Mouse (Mus musculus) large intestine, adult 2 months (tissue): Measurements from ENCODE around the gene Gm10964. TPM values are rescaled to one million over a fixed set of nuclear protein-coding genes. Genes with fewer than 3 reads are reported as not detected.

ENCODE experiments used
- DNase-seq: peaks from one replicate; pipeline ENCODE4 v3.0.0-alpha.2; 2012; ENCODE audit warnings: low read depth, low spot score
- WGBS: fragments of 180-500 bp; shearing (Covaris S2); methylation state at CpG from one replicate; pipeline ENCODE4 v1.1.7; 2018; 5-methylcytosine and 5-hydroxymethylcytosine counted together
- polyA plus RNA-seq: library from polyadenylated mRNA; depleted of rRNA; stranded (reverse); fragments of >200 nt; gene quantifications from 2 replicates; pipeline ENCODE4 v1.2.3, GENCODE M21; 2012; rRNA removed

Gene Gm10964
- polyA plus RNA-seq: not detected in 2 replicates

DNA sequence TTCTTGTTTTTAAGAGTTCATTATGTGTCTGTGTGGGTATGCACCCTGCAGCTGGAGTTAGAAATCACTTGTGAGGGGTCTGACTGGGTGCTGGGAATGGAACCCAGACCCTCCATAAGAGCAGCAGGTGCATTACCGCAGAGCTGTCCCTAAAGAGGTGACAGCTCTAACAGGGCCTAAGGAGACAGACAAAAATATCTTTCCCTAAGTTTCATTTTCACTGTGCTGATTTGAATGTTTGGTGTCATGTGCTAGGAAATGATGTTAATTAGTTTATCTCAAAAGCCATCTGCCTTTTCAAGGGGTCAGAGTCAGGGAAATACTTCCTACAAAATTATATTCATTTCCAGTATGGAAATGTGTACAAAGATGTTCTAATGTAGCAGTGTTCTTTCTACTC, at the start of gene Gm10964:
TSS of gene Gm10964 (plus strand) at position 38 of the 400 bp plus-strand sequence.
- no peak for DNase-seq
- WGBS: 78% methylated on average over 1 of the region's 1 CpGs

GRCm38 (mm10) chr3:103690506-103690905, 48.7 kb upstream of the Gm10964 start:
- WGBS: 72% methylated on average over 3 of the region's 3 CpGs
- no peak for DNase-seq

DNA sequence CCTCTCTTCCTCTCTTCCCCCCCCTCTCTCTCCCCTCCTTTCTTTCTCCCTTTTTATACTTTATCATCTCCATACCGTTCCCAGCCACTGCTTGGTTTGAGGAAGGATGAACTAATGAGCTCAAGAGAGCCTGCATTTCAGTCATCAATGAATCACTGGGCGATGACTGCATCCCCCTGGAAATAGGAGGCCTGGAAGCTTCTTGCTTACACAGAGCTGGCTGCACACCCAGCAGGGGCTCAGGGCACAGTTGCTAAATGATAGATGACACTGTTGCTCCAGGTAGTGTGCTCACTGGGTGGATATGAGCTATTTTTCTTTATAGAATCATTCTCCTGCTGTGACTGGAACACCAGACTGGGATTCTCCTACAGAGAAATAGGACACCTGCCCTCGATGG, 43.6 kb upstream of the Gm10964 start:
- no peak for DNase-seq
- WGBS: 54% methylated on average over 3 of the region's 3 CpGs

DNA sequence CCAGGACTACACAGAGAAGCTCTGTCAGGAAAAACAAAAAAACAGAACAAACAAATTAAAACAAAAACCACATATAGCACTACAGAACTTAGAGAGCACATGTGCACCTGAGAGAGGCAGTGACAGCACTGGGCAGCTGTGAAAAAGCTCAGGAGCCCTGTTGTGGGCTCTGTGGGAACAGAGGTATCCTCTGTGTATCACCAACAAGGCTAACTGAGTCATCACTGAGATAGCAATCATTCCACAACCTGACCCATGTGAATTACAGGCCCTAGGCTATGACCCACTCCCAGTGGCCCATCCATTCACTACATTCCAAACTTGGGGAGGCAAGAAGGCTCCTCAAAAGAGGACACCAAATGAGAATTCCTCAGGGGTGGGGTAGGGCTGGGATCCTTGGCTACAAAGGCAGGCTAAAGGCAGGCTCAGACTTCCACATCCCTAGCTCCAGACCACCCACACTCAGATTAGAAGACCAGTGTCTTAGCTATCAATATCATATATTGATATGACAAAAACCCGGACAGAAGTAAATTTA, 42.7 kb upstream of the Gm10964 start:
- DNase-seq: no peak
- WGBS: 83% methylated on average over 1 of the region's 1 CpGs

- WGBS: 51% methylated on average over 6 of the region's 6 CpGs
- DNase-seq: no peak
Measured at GRCm38 (mm10) chr3:103704661-103705060, 34.5 kb upstream of the Gm10964 start.

GRCm38 (mm10) chr3:103705426-103705825, 33.7 kb upstream of the Gm10964 start:
- 61% methylated on average over 12 of the region's 12 CpGs for WGBS
- no peak for DNase-seq

DNA sequence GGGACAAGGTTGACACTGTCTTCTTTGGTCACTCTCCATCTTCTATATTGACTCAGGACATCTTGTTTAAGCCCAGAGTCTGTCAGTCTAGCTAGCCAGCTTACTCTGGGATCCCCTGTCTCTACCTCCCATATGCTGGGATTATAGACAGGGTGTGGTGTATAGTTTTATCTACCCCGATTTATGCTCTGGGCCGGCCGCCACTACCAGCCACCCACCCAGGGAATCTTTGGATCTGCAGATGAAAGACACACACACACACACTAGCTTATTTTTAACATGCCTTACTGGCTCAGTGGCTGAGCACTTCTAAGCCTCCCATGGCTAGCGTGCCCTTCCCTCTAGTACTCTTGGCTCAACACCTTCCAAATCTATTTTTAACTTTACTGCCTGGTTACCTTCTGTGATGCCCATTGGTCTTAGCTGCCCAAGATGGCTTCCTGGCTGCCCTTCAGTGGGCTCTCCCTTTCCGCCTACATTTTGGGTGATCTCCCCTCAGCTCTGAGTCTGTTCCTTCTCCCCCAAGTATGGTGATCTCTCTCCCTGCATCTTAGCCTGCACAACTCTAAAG, 29.6 kb upstream of the Gm10964 start:
- no peak for DNase-seq
- WGBS: 81% methylated on average over 5 of the region's 5 CpGs

DNA sequence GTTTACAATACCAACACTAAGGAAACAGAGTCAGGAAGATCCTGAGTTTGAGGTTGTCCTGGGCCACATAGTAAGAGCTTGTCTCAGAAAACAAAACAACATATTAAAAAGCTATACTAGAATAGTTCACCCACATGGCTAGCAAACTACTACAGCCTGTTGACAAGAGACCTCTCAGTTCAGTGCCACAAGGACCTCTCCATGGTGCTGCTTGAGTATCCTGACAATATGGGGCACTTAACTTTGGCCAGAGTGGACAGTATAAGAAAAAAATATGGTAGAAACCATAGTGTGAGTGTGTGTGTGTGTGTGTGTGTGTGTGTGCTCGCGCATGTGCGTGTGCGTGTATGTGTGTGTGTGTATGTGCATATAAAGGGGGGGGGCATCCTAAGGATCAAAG, 27.0 kb upstream of the Gm10964 start:
- DNase-seq: no peak
- 92% methylated on average over 4 of the region's 4 CpGs for WGBS

- DNase-seq: no peak
- WGBS: 59% methylated on average over 7 of the region's 7 CpGs
Measured at GRCm38 (mm10) chr3:103714236-103714875, 24.8 kb upstream of the Gm10964 start.

DNA sequence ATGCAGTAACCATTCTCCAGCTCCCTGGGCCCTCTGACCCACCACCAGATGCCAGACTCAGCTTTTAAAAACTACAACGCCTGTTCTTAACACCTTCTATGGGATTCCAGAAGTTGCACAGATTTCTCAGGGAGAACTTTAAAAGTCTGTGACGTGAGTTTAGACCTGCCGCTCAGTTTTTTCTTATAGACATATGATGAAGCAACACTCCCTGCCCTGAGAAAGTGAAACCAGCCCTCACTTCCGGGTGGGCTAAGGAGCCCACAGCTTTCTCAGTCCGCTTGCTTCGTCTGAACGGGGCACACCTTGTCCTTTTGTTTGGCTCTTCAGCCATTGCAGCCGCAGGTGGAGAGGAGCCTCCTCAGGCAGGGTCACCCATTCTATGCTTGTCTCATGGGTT, 24.2 kb upstream of the Gm10964 start:
- no peak for DNase-seq
- 75% methylated on average over 8 of the region's 8 CpGs for whole genome bisulfite sequencing

GRCm38 (mm10) chr3:103715762-103716693, 23.1 kb upstream of the Gm10964 start:
- WGBS: 60% methylated on average over 11 of the region's 11 CpGs

GRCm38 (mm10) chr3:103716774-103717760, 22.1 kb upstream of the Gm10964 start:
- WGBS: 49% methylated on average over 15 of the region's 15 CpGs
- no peak for DNase-seq

More at GRCm38 (mm10) chr3:103715762-103716693, 23.1 kb upstream of the Gm10964 start:
- no peak for DNase-seq

DNA sequence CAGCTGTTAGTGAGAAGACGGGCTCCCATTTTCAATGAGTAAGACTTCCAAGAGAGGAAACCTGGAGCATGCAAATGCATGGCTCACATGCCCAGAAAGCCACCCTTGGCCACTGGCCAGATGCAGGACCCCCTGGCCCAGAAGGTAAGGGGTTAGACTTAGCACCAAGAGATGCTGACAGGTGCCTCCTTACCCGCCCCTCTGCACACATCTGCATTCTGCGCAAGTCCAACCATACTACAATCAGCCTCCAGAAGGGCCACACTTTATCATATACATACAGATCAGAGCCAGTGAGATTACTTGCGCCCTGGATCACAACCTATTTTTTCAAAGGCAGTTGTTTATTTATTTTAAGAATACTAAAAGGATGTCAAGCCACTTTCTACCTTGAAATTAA, 20.4 kb upstream of the Gm10964 start:
- DNase-seq: no peak
- WGBS: 89% methylated on average over 4 of the region's 4 CpGs

GRCm38 (mm10) chr3:103724137-103724536, 15.0 kb upstream of the Gm10964 start:
- 30% methylated on average over 3 of the region's 3 CpGs for WGBS
- DNase-seq: no peak

DNA sequence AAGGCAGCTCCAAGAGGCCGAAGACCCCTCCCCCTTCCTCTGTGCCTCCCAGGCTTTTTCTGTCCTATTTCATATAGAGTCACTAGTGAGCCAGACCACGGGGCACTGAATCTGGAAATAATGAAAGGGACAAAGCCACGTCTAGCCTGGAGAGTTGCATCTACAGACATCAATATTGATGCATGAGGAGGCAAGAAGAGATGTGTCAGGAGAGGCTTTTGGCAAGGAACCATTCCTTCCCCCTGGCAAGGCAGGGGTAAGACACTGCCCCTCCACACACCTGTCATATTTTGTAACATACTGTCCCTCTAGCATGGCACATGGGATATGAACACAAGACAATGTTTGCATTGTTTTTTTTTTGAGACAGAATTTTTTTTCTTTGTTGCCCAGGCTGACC, 12.5 kb upstream of the Gm10964 start:
- 76% methylated on average over 3 of the region's 3 CpGs for WGBS
- no peak for DNase-seq

GRCm38 (mm10) chr3:103727813-103728326, 11.3 kb upstream of the Gm10964 start:
- WGBS: 46% methylated on average over 2 of the region's 2 CpGs
- DNase-seq: no peak

DNA sequence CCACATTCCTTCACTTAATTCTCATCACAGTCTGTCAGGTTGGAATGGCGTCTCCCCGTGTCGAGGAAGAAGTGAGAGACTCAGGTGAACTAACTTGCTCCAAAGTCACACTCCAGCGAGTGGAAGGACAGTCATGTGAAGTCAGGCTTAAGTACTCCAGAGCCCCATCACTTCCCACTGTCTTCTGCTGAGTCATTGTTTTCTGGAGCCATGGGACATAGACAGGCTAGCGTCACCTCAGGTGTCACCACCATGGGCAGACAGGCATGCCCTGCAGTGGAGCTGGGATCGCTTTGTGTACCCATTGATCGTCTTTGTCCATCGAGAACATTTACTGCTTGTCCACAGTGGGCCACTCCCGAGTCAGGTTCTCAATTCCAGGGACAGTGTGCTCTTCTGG, 9.3 kb upstream of the Gm10964 start:
- WGBS: 78% methylated on average over 9 of the region's 9 CpGs
- no peak for DNase-seq

GRCm38 (mm10) chr3:103732116-103732515, 7.0 kb upstream of the Gm10964 start:
- no peak for DNase-seq

DNA sequence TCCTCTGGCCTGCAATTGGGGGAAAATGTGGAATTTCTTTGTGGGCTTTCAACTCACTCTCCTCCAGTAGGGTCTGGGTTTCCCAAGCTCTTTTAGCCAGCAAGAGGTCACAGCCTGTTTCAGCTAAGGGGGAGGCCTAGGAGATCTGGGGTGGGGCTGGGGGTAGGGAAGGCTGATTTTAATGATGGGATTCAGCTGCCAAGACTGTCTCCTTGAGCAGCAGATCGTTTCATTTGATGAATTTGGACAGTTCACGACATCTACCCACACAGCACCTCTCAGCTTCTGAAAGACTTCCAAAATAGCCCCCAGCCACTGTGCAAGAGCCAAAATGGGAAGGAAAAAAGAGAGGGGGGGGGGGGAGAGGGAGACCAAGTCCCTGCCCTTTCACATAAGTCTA, 6.0 kb upstream of the Gm10964 start:
- no peak for DNase-seq
- WGBS: 55% methylated on average over 2 of the region's 2 CpGs

More at GRCm38 (mm10) chr3:103732116-103732515, 7.0 kb upstream of the Gm10964 start:
- WGBS: 77% methylated on average over 3 of the region's 3 CpGs
